Mouse (Mus musculus): ENCODE results near the gene Nadk.
"Not testable (repeated sequence)": the region's sequence is repeated elsewhere in the genome, so short reads cannot be mapped to it uniquely, and the experiment has no call there.

Nadk gene

DNA sequence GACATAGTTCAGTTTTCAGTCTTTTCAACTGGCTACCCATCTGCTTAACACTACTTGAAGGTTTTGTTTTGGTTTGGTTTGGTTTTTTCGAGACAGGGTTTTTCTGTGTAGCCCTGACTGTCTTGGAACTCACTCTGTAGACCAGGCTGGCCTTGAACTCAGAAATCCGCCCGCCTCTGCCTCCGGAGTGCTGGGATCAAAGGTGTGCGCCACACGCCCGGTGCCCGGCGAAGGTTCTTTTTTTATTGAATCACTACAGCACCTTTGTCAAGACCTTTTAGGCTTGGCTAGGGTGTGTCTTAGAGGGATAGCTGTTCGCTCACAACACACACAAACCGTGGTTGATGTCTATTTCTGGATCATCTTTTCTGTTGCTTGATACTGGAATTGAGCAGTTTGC is 8.1 kb downstream of the Nadk start:
- DNase-seq = not testable (repeated sequence)

DNA sequence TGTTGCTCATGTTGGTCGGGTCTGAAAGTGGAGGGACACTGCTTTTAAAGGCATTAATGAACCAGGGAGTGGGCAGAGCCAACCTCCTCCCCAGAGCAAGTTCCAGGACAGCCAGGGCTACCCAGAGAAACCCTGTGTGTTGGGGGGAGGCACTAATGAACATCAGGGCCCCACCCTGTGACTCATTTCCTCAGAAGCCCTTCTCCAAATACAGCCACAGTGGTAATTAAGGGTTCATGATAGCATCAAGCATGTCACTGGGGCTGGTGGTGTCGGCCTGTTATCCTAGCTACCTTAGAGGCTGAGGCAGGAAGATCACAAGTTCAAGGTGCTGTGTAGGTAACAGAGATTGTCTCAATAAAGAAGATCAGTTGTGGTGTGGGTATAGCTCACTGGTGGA is 9.3 kb downstream of the Nadk start:
- DNase-seq = no peak

- no peak for DNase-seq
Observed at GRCm38 (mm10) chr4:155573155-155573554, 11.0 kb downstream of the Nadk start.

DNA sequence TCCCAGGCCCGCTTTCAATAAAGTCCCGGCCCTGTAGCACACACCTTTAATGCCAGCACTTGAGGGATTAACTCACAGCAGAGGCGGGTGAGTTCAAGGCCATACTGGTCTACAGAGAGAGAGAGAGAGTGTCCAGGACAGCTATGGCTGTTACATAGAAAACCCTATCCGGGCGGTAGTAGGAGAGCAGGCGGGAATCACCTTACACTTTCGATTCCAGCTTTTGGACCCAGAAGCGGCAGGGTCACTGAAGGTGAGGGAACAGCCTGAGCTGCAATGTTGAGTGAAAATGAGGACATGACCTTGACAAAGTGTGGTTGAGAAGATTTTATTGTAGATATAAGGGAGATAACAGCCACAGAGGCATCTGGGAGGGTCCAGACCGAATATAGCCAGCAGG is 11.7 kb downstream of the Nadk start:
- DNase-seq = no peak

DNA sequence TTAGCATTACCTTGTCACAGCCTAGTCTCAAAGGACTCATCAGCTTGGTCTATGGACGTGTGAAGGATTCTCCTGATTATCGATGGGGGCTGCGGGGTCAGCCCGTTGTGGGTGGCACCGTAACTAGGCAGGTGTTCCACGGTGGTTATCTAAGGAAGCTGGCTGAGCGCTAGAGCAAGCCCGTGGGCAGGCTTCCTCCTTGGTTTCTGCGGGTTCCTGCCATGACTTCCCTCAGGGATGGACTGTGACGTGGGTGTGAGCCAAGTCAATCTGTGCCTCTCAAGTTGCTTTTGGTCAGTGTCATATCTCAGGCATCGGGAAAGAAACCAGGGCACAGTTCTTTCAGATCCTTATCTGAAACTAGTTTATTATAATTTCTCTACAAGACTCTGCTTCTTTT is 12.8 kb downstream of the Nadk start:
- DNase-seq = no peak

- DNase-seq = no peak
Observed at GRCm38 (mm10) chr4:155575521-155575920, 13.3 kb downstream of the Nadk start.

DNA sequence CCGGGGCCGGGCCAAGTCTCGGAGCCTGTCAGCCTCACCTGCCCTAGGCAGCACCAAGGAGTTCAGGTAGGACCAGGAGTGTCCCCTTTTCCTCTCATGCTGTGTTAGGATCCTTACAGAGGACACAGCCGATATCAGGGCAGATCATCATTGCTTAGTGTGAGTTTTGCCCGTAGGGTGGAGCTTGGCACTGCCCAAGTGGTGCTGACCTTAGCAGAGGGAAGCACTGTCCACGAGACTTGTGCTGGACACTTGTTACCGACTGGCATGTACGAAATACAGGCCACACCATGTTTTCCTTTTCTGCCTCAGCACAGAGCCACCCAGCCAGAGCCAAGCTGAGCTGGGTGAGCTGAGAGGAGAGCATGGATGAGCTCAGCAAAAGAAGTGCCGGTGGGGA is 15.0 kb downstream of the Nadk start:
- no peak for DNase-seq

- no peak for DNase-seq
Observed at GRCm38 (mm10) chr4:155577741-155578140, 15.6 kb downstream of the Nadk start.

DNA sequence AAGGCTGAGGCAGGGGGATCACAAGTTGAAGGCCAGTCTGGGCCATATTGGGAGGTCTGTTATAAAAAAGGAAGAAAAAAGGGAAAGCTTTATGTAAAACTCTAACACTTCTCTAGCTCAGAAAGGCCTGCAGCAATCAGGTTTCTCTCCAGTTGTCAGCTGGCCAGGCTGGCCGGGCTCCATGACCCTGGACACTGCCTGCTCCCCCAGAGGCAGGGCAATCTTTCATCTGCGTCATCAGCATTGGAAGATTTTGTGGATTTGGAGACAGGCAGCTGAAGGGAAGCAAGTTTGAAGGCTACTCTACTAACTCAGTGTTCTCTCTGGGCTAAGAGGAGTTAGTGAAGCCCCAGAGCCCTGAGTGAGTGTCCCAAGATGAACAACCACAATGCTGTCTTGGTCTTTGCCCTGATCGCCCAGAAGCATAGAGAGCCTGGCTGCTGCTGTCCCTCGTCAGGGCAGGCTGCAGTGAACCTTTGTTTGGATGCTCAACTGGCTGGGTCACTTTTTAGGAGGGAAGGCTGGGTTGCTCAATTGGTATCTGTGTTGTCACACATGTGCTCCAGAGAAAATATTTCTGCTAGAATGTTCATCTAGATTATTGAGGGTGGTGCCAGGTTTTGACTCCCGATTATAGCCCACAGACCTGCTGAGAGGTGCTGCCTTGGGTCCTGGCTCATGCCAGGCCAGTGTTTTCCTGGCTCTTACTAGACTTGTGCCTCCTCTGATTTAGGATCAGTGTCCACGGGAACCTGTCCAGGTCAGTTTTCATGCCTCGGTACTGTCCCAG is 16.4 kb downstream of the Nadk start:
- DNase-seq = no peak

- DNase-seq = no peak
Observed at GRCm38 (mm10) chr4:155580420-155580819, 18.2 kb downstream of the Nadk start.

DNA sequence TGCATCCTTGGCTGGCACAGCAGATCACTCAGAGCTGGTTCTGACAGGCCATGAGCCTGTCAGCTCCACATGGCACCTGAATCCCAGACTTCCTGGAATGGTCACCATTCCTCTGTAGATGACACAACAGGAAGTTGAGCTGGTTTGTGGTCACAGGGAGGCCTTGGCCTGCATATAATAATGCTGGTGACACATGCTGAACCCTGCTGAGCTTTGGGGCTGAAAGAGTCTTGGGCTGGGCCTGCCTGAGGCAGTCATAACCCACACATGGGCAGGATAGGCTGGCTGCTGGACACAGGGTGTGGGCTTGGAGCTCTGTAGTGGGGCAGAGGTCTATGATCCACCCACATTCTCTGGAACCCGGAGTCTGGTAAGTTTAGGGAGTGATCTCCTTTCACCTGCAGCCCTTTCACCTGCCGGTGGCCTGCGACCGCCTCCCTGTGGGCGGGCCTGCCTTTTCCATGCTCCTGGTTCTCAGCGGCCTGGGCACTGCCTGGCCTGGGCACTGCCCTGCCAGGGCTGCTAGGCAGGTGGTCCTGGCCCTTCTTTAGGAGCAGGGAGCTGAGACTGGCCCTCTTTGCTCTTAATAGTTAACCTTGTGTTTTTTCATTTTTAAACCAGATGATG is 20.2 kb downstream of the Nadk start:
- no peak for DNase-seq

- no peak for DNase-seq
Observed at GRCm38 (mm10) chr4:155589356-155589755, 27.2 kb downstream of the Nadk start.

DNA sequence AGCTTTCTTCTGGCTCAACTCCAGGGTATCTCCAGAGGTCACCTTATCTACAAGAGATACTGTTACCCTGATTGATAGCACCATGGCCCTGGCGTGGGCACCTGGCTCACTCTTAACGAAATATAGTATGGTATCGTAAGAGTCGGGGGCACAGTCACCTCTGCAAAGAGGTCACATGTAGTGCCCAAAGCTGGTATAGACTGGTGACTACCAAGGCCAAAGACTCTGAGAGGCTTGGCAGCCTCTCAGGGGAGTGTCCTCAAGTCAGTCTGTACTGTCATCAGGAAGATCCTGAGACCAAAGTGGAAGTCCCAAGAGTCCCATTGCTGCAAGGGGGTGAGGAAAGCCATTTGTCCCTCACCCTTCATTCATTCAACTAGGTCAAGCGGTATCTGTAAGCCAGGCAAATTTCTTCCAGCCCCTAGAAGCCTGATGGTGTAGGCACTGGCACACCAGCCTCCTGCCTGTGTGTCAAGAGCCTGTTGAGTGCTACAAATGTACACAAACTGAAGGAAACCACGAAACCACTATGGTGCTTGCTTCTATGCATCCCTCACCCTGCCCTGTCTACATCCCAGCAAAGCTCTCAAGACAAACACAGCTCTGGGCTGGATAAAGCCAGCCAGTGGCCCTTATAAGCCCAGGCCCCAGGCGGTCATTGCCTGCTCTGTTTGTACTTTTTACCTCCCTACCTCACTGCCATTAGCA is 29.0 kb downstream of the Nadk start:
- no peak for DNase-seq

GRCm38 (mm10) chr4:155593780-155594179 is 31.6 kb downstream of the Nadk start:
- no peak for DNase-seq

GRCm38 (mm10) chr4:155595777-155596176 is 33.6 kb downstream of the Nadk start:
- no peak for DNase-seq

DNA sequence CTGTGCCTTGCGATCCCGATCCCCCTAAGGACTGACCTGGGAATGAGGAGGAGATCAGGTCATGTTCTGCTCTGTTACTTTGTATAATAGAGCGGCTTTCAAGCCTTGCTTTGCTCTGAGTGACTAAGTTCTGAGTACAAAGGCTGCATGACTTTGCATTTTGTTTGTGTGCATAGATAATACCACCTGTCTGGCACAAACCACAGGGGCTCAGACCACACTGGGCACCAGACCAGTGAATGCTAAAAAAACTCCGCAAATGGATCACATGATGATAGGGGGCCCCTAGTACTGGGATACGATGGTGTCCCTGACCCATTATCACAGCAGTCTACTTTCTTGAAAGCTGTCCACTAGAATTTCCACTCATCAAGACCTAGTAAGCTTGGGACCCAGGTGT is 34.4 kb downstream of the Nadk start:
- DNase-seq = no peak

DNA sequence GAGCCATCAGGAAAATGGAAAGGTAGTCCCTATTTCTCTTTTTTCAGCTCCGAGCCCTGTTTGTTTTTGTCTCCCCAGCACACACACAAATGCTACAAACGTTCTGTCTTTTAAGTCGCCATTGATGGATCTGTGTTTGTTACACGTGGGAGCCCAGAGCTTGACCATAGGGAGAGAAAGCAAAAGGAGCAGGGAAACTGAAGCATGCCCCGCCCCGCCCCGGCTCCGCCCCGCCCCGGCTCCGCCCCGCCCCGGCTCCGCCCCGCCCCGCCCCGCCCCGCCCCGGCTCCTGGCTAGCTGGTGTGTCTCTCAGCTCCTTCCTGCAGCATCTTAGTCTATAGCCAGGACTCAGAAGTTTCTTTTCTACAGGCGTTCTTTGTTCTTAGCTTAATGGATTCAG is 36.4 kb downstream of the Nadk start:
- no peak for DNase-seq

GRCm38 (mm10) chr4:155599901-155600825 is 38.0 kb downstream of the Nadk start:
- no peak for DNase-seq

DNA sequence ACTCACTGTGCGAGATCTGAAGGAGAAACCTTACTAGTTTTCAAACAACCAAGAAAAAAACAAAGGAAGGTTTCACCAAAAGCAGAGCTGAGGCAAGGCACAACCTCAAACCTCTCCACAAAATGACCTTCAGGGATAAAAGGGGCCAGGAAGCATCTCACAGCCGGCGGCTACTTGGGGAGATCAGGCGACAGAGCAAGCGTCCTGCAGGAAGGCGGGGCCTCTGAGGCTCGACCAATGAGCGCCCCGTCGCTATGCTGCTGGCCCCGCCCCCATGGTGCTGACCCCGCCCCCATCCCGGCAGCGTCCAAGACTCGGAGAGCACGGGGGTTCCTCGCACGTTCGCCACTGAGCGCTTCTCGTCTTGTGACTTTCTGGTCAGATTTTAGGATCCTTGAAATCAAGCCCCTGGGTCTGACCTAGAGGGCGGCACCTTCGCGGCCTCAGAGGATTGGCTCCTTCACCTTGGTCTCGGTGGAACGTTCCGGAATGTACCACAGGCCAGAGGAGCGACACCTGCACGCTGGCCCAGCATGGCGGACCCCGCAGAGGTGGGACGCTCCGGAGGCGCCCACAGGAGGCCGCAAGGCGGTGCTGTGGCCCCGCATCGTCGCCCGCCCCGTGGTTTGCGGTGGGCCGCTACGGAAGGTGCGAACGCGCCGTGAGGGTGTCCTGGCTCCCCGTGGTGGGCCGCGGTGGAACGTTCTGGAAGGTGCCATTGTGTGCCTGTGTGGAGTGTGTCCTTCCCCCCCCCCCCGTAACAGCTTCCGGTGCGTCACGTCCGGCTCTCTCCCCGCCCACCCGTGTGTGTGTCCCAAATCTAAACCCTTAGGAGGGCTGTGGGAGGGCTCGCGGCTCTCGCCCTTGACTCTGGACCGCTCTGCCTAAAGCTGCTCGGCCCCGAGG is 39.2 kb downstream of the Nadk start, which contains the start of gene Slc35e2:
Gene Slc35e2 (plus strand): TSS at position 326 of the 906 bp plus-strand sequence.
- peak; percentile 94 for DNase-seq

GRCm38 (mm10) chr4:155601997-155602456 is 39.8 kb downstream of the Nadk start:
- no peak for DNase-seq

DNA sequence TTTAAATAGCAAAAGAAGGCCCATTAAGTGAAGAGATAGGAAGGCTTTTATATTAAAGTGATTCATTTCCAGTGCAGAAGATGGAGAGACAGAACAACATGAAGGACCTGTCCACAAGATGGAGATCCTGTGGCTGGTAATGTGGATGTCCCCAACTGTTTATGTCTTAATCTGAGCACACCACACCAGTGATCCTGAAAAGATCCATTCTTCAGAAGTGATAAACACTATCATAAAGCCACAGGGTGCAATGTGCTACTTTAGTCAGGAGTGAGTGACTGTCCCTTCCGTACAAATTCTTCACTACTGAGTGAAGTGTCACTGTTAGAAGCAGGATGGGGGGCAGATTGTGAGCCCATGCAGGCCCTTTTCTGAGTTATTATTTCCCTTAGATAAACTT is 40.6 kb downstream of the Nadk start:
- no peak for DNase-seq

GRCm38 (mm10) chr4:155603801-155604200 is 41.6 kb downstream of the Nadk start:
- no peak for DNase-seq
